Mouse (Mus musculus) stomach, embryonic 14.5 days (tissue): Measurements from ENCODE around the gene Lrrn4cl. TPM values are rescaled to one million over a fixed set of nuclear protein-coding genes. Genes with fewer than 3 reads are reported as not detected.
A peak's percentile ranks its signal among the peaks of the same experiment; 100 is the strongest.

ENCODE experiments used
- ATAC-seq: fragments of 200-750 bp; cut with Nextera tagmentation; 2 replicates; pipeline ENCODE4 v1.8.0; 2017; ENCODE audit warnings: low read depth, moderate TSS enrichment; ENCODE audit not compliant: insufficient number of reproducible peaks, insufficient read depth, low FRiP score
- H3K27ac ChIP-seq: fragments of 300-500 bp; sonication (generic); 2 replicates; pipeline ENCODE4 v1.5.1; 2014; ENCODE audit warnings: mild to moderate bottlenecking, low read length, moderate library complexity, mixed read lengths
- H3K27me3 ChIP-seq: fragments of 300-500 bp; sonication (generic); 2 replicates; pipeline ENCODE4 v1.6.1; 2014; ENCODE audit warnings: low read length, control low read depth, mixed read lengths; ENCODE audit not compliant: control insufficient read depth, insufficient read depth
- H3K36me3 ChIP-seq: fragments of 300-500 bp; sonication (generic); 2 replicates; pipeline ENCODE4 v1.6.1; 2014; ENCODE audit warnings: mild to moderate bottlenecking, control low read depth, low read length, moderate library complexity, mixed read lengths; ENCODE audit not compliant: control insufficient read depth, insufficient read depth
- H3K4me1 ChIP-seq: fragments of 300-500 bp; sonication (generic); 2 replicates; pipeline ENCODE4 v1.6.1; 2014; ENCODE audit warnings: low read length, control low read depth, mixed read lengths; ENCODE audit not compliant: control insufficient read depth, insufficient read depth
- H3K4me2 ChIP-seq: fragments of 300-500 bp; sonication (generic); replicated peaks from 2 replicates; pipeline ENCODE4 v1.6.1; 2014; ENCODE audit warnings: low read depth, low read length, control low read depth
- H3K4me3 ChIP-seq: fragments of 300-500 bp; sonication (generic); 2 replicates; pipeline ENCODE4 v1.5.1; 2014; ENCODE audit warnings: low read depth, low read length, control low read depth
- H3K9ac ChIP-seq: fragments of 300-500 bp; sonication (generic); replicated peaks from 2 replicates; pipeline ENCODE4 v1.6.1; 2014; ENCODE audit warnings: low read depth, mild to moderate bottlenecking, control low read depth, low read length, moderate library complexity, mixed read lengths
- H3K9me3 ChIP-seq: fragments of 300-500 bp; sonication (generic); 2 replicates; pipeline ENCODE4 v1.6.1; 2016; ENCODE audit warnings: low read depth, low read length, control low read depth; ENCODE audit not compliant: control insufficient read depth
- WGBS: fragments of 180-500 bp; shearing (Covaris S2); extraction: QIAGEN DNeasy Blood & Tissue Kit; methylation state at CpG from one replicate; pipeline ENCODE4 v1.1.7; 2014; 5-methylcytosine and 5-hydroxymethylcytosine counted together
- polyA plus RNA-seq: library from polyadenylated mRNA; unstranded; fragments of >200 nt; fragmentation: Nextera tagmentation; extraction: Ambion mirVana; gene quantifications from 2 replicates; pipeline ENCODE4 v1.2.1, GENCODE M21; 2014

Gene Lrrn4cl
- 1.2 and 1.6 TPM in 2 replicates for polyA plus RNA-seq

DNA sequence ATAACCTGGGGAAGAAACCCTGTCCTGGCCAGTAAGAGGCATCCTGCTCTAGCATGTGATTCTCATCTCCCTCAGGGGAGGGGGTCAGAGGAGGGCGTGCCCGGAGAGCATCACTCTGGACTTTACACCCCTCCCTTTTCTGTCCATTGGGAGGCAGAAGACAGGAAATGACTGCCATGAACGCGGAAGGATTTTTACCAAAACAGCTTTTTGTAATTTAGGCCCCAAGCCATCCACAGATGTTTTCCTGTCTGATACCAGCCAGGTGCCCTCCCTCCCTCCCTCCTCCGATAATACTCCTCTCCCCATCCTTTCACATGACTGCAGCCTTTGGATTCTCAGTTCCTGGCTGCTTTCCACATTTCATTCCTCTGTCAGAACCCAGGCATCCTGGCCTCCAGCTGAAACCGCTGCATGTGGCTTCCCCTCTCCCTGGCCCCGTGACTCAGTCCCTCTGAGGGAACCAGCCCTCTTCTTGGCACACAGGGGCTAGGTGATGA is at the start of gene Lrrn4cl:
Lrrn4cl (plus strand) TSS at position 367 of the 500 bp plus-strand sequence.
- no peaks in the 10 kb centered on the region for H3K27me3 ChIP-seq
- no peaks in the 10 kb centered on the region for H3K9me3 ChIP-seq
- peak; percentile 72; the same call in 1 of the 2 replicates for ATAC-seq
- 19% methylated on average over 7 of the region's 7 CpGs for WGBS
- peak within 1 kb of the TSS; percentile 33; the same call in 1 of the 2 replicates for H3K27ac ChIP-seq
- peaks cover 7% of the 10 kb centered on the region for H3K36me3 ChIP-seq
- H3K4me2 ChIP-seq: no peak within 1 kb of the TSS
- H3K4me1 ChIP-seq: no peaks in the 10 kb centered on the region
- no peak within 1 kb of the TSS for H3K4me3 ChIP-seq
- H3K9ac ChIP-seq: no peak within 1 kb of the TSS

DNA sequence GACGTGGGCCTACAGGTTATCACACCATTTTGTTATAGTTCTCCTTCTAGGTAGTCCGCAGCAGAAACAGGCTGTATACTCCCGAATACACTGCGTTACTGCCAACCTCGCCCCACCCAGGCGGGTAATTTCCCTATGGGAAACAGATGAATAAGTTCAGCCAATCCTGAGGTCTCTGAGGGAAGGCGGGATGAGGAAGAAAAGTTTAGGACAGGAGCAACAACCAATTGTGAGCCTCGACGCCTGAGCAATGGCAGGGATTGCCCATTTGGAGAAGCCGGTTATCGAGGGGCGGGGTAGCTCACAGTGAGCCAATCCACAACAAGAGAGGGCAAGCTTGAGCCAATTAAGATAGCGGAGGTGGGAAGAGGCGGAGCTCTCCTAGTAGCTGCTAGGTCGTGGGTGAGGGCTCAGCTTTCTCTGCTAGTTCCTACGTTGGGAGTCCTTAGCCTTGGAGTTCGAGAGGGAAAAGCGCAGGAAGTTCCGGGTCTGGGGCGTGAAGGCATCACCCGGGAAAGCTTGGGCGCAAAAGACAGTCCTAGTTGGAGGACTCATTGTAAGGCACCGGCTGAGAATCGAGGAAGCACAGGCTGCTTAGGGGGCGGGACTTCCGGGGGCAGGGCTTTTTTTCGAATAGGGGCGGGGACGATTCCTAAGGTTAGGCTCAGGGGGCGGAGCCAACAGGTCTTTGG is 48.3 kb upstream of the Lrrn4cl start, which contains the start of gene Zbtb3:
Zbtb3 (plus strand) TSS at position 426 of the 692 bp plus-strand sequence.
- H3K27ac ChIP-seq: peak within 1 kb of the TSS; percentile 69
- peak within 1 kb of the TSS; percentile 38; the same call in 1 of the 2 replicates for H3K9ac ChIP-seq
- no peaks in the 10 kb centered on the region for H3K27me3 ChIP-seq
- H3K4me3 ChIP-seq: peak within 1 kb of the TSS; percentile 57
- peak within 1 kb of the TSS; percentile 80 for H3K4me2 ChIP-seq
- under 1% methylated on average over 30 of the region's 30 CpGs for WGBS
- H3K4me1 ChIP-seq: peaks cover 7% of the 10 kb centered on the region; the same call in 1 of the 2 replicates
- peaks cover 16% of the 10 kb centered on the region for H3K36me3 ChIP-seq
- no peaks in the 10 kb centered on the region for H3K9me3 ChIP-seq
- ATAC-seq: peak; percentile 98

- ATAC-seq: no peak
- WGBS: 89% methylated on average over 9 of the region's 9 CpGs
- H3K27ac ChIP-seq: 0 out of 2 replicates have a peak overlapping the region, but pooled peaks have one; percentile 69
- no peaks in the 10 kb centered on the region for H3K27me3 ChIP-seq
- peaks cover 4% of the 10 kb centered on the region; the same call in 1 of the 2 replicates for H3K4me1 ChIP-seq
- peaks cover 24% of the 10 kb centered on the region for H3K36me3 ChIP-seq
- peak overlapping the region; percentile 57; the same call in 1 of the 2 replicates for H3K4me3 ChIP-seq
- H3K9ac ChIP-seq: no peak overlapping the region
- H3K9me3 ChIP-seq: no peaks in the 10 kb centered on the region
- peak overlapping the region; percentile 46 for H3K4me2 ChIP-seq
Observed at GRCm38 (mm10) chr19:8803204-8803780, 47.3 kb upstream of the Lrrn4cl start.

- Histone ChIP-seq H3K36me3 (peaks cover 29% of the 10 kb centered on the region), H3K4me3 (no peak overlapping the region), H3K27ac (no peak overlapping the region), H3K4me2 (no peak overlapping the region), H3K9me3 (no peaks in the 10 kb centered on the region), H3K4me1 (peaks cover 4% of the 10 kb centered on the region; the same call in 1 of the 2 replicates), H3K27me3 (no peaks in the 10 kb centered on the region), H3K9ac (no peak overlapping the region)
- 89% methylated on average over 11 of the region's 11 CpGs for WGBS
- ATAC-seq: no peak
Observed at GRCm38 (mm10) chr19:8803879-8804660, 46.5 kb upstream of the Lrrn4cl start.

DNA sequence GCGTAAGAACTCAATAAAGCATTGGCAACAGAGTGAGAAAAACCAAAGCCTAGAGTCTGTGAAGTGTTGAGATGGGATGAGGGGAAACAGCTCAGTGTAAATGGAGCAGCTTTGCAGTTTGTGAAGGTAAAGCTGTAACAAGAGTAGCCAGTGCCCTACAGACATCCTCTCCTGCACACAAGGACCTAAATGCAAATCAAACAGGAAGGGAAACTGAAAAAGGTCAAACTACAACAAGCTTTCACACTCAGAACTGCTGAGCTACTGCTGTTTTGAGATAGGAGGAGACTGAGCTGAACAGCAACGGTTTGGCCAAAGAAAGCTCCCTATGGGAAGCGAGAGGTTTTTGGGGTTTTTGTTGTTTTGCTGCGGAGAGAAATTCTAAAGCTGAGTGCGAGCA is 43.8 kb upstream of the Lrrn4cl start:
- WGBS: 93% methylated on average over 5 of the region's 5 CpGs
- H3K27me3 ChIP-seq: no peaks in the 10 kb centered on the region
- H3K9ac ChIP-seq: no peak overlapping the region
- no peak overlapping the region for H3K27ac ChIP-seq
- H3K4me2 ChIP-seq: no peak overlapping the region
- H3K4me3 ChIP-seq: no peak overlapping the region
- no peaks in the 10 kb centered on the region for H3K9me3 ChIP-seq
- no peak for ATAC-seq
- peaks cover 46% of the 10 kb centered on the region for H3K36me3 ChIP-seq
- H3K4me1 ChIP-seq: peaks cover 1% of the 10 kb centered on the region; the same call in 1 of the 2 replicates

- H3K9ac ChIP-seq: no peak overlapping the region
- no peak for ATAC-seq
Observed at GRCm38 (mm10) chr19:8815812-8816211, 34.8 kb upstream of the Lrrn4cl start.

GRCm38 (mm10) chr19:8817001-8817400 is 33.6 kb upstream of the Lrrn4cl start:
- no peak overlapping the region for H3K4me3 ChIP-seq
- WGBS: 73% methylated on average over 3 of the region's 3 CpGs
- peak overlapping the region; percentile 85 for H3K4me2 ChIP-seq
- peaks cover 16% of the 10 kb centered on the region; the same call in 1 of the 2 replicates for H3K4me1 ChIP-seq
- ATAC-seq: no peak
- peaks cover 24% of the 10 kb centered on the region for H3K36me3 ChIP-seq
- no peak overlapping the region for H3K27ac ChIP-seq
- H3K27me3 ChIP-seq: no peaks in the 10 kb centered on the region
- H3K9me3 ChIP-seq: no peaks in the 10 kb centered on the region
- 0 out of 2 replicates have a peak overlapping the region, but pooled peaks have one; percentile 10 for H3K9ac ChIP-seq

More at GRCm38 (mm10) chr19:8815812-8816211, 34.8 kb upstream of the Lrrn4cl start:
- Histone ChIP-seq H3K9me3 (no peaks in the 10 kb centered on the region), H3K4me3 (no peak overlapping the region), H3K27me3 (no peaks in the 10 kb centered on the region), H3K4me2 (no peak overlapping the region), H3K36me3 (peaks cover 30% of the 10 kb centered on the region), H3K4me1 (peaks cover 14% of the 10 kb centered on the region; the same call in 1 of the 2 replicates), H3K27ac (no peak overlapping the region)
- 72% methylated on average over 11 of the region's 11 CpGs for WGBS
